Mouse (Mus musculus): Measurements from ENCODE around the gene Kcns3. TPM values are rescaled to one million over a fixed set of nuclear protein-coding genes. Genes with fewer than 3 reads are reported as not detected.

The Kcns3 gene
- 7.8 and 12.2 TPM in 2 replicates for polyA plus RNA-seq (2012; rRNA removed; ENCODE audit: low replicate concordance)

DNA sequence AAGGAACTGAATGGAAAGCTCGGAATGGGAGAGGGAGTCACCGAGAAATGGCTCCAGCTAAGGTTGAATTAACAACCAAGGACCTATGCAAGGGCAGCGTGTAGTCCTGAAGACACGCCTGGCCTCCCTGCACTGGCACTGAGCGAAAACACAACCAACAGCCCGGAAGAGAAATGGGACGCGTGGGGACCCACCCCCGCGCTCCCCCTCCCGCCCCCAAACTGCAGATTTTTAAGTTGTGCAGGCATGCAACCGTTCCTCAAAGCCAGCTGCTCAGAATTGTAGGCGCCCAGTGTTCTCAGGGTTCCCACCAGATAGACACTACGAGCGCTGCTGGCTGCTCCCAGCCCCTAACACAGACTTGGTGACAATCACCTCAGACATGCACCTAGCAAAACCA, at the start of gene Kcns3:
Kcns3 (minus strand) TSS at position 42 of the 400 bp plus-strand sequence.

Other genes starting within 250 kb of the Kcns3 start
- gene Msgn1, start 57.9 kb upstream of the Kcns3 start, polyA plus RNA-seq (2012; rRNA removed; ENCODE audit: low replicate concordance), result 1.1 TPM in 1 of 2 replicates, not detected in the other
- gene Gen1, start 114.7 kb upstream of the Kcns3 start, polyA plus RNA-seq (2012; rRNA removed; ENCODE audit: low replicate concordance), result 0.06 and 0.59 TPM in 2 replicates
- gene Smc6, start 114.8 kb upstream of the Kcns3 start, polyA plus RNA-seq (2012; rRNA removed; ENCODE audit: low replicate concordance), result 2.8 and 13.8 TPM in 2 replicates

Data from mammary gland, adult 2 months (tissue).